Mouse (Mus musculus) kidney, postnatal 10 days (tissue): ENCODE measurements around the gene Wwox.
A peak's percentile ranks its signal among the peaks of the same experiment; 100 is the strongest.

ENCODE experiments used
- DNase-seq: peaks from one replicate; pipeline ENCODE4 v3.0.0; 2021; ENCODE audit warnings: mixed read lengths

Gene Wwox

DNA sequence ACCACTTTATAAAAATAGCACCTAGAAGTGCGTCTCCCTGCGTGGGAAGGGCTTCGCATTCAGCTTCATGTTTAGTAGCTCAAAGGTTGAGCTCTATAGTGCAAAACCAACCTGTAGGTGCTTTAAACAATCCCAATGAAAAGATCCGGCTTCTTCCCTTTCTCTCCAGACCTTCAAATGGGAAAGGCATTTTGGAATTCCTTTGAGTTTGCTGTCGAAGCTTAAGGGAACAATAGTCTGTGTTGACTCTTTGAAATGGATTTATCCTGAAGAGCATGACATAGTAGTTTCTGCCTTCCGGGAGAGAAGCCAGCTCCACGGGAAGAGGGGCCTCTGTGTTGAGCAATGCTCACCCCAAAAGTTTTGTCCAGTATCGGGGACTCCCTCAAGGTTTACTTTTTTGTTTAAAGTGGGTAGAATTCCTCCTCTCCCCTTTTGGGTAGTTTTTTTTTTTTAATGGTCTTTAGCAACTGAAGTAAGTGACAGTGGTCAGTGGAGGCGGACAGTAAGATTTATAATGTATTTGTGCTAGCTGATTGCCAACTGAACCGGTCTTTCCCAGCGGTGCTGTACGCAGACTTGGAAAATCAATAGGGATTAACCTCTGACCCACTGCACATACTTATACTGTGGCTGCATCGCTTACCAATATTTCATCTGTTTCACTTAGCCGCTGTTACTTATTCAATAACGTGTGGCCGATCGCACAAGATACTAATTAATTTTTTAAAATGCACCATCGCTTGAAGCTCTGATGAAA lies 312.1 kb downstream of the Wwox start:
- no peak for DNase-seq

DNA sequence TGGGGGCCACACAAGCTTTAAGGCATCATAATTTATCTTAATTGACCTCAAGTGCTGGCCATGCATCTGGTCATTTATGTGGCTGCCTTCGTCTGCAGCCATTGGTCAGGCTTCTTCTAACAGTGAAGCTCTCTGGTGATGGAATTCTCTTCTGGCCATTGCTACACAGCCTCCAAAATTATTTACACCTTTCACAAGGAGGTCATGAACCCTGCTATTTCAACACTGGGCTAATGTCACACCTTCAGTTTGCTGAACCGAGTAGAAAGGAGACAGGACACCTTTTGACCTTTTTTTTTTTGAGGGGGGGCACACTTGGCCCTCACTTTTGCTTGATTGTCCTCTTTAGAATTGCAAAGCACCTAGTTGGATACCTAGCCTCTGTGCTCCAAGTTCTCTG lies 320.2 kb downstream of the Wwox start:
- no peak for DNase-seq

DNA sequence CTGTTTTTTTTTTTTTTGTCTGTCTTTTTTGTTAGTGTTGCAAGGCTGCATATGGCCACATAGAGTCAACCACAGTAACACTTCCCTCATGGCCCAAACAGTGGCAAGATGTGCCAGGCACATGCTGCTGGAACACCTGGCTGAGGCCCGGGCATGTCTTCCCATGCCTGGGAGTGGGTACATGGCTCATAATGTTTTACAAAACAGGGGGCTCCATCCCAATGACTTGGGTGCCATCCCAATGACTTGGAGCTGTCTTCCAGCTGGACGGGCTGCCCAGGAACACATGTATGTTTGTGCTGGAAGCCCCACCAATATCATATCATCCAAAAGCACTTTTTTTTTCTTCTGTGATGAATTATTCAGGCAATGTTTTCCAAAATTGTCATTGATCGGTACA lies 329.1 kb downstream of the Wwox start:
- DNase-seq: no peak

DNA sequence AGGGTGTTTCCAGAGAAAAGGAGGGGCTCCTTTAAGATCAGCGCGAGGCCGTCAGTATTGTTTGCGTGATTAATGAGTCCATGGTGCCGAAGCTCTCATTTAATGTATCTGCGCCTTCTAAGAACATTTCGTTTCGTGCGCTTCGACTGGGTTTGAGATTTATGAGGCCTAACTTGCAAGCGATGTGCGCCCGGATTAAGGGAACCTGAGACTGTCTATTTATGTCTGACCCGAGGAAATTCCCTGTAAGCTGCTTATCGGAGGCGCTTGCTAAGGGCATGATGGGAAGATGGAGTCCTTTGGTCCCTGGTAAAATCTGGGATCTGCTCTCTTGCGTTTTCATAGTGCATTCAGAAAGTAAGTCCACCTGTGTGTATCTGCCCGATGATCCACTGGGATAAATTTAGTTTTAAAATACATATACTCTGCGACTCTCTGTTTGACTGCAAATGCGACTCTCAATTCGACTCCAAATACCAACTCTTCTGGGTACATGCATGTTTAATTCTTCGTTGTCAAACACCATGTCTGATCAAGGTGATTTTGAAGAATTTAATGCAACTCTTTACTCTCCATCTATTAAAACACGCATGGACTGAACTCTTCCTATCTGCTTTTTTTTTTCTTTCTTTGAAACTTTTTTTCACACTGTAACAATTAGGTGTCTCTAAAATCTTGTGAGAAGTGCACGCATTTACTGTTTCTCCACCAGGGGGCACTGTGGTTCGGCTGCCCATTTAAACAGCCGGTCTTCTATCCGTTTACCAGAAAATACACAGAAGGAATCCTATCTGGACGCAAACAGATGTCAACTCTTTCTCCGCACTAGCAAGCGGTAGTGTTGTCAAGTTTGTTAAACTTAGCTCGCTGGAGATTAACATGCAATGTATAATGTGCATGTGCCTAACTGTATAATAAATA lies 331.7 kb downstream of the Wwox start:
- DNase-seq: peak; percentile 90

DNA sequence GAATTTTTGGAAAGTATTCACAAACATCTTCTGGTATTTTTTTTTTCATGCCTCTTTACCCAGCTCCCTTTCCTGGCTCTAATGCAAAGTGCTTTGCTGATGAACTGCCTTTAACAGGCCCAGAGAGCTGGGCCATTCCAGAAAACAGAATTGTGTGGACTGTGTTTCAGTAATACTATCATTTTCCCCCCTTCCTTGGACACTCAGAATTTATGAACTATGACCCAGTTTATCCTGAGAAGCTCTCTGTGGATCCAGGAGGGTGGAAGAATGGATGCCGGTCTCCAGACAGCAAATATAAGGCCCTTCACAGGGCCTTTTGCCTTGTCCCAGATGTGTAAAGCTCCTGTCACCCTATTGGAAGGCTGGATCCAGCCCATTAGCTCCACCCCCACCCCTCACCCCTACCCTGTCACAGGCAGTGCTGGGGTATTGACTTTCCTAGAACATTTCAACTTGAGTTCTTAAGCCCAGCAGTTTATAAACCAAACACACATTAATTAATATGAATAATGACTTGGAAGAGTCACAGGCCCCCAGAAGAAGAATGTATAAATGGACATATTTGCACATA lies 332.9 kb downstream of the Wwox start:
- no peak for DNase-seq

DNA sequence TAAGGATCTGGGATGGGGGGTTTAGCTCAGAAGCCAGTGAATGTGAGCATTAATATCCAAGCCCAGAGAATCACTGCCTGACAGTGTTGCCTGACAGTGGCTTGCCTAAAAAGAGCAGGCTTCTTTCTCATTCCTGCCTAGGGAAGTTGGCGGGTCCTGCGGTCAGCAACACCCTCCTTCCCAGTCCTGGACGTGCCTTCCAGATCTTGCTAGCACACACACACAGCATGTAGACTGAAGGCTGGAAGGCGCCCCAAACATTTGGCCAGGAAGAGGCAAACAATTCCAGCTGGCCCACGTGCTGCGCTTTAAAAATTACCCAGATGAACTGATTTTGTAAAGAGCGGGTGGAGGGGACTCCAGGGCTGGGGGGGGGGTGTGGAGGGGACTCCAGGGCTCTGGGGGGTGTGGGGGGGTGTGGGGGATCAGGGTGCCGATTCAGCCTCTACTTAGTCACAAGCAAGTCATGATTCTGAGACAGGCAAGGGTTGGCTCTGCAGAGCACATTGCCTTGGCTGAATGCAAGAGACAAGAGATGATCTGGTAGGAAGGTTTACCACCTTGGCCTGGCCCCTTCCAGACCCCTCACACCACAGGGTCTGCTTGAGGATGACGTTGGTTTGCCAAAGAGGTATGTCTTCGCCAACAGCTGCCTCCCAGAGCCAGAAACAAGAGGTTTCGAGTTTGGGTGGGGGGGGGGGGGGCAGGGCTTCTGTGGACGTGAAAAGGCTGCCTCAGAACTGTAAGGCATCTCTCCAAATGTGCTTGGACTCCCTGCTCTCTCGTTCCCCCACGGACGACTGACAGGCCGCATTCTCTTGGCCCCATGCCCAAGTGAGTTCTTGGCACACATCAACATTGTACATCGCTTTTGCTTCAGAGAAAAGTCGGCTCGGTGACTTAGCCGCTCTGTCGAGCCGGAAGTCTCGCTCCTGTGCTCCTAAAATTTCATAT lies 334.3 kb downstream of the Wwox start:
- DNase-seq: peak; percentile 87

DNA sequence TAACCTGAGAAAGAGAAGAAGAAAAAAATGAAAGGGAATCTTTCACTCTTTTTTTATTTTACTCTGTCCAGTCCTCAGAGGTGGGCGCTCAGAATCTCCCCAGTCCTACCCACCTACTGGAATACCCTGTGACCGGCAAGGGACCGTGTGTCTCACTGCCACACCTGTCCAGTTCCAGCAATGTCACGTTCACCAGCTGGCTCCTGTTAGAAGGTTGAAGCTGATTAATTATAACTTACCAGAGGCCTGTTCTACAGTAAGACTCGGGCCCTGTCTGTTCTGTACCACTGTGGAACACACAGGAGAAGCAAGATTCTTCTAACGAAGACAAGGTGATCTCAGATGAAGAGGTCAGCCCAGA lies 334.9 kb downstream of the Wwox start:
- no peak for DNase-seq

DNA sequence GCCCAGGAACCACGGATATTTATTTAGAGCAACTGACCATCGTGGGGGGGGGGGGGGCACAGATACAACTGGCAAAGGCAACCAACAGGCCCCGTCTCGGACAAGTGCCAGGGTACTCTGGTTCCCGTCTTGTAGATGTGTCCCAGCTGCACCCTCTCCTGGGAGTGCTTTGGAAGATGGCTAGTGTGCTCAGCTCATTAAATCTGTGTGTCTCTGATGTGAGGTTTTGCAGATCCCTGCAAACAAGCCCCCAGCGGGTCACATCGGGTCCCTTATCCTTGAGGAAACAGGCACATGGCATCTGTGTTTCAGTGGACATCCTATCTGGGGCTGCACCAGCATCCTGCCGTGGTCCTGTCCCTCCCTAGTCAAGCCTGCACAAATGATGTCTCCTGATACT lies 336.1 kb downstream of the Wwox start:
- peak; percentile 53 for DNase-seq

DNA sequence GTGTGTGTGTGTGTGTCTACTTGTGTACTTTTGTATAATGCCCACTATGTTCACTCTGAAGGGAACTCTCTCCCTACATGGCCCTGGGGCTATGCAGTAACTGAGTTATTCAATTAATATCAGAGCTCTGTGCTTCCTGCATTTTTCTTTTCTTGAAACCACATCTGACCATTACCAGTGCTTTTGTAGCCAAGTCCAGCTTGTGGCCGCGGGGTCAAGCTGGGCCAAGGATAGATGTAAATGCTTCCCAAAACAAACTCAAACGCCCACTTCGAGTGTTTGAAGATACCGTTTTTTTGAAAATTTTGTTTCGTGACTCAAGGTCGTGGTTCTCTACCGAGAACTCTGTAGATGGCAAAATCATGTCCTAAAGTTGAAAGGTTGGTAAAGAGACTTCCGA lies 337.2 kb downstream of the Wwox start:
- DNase-seq: no peak

DNA sequence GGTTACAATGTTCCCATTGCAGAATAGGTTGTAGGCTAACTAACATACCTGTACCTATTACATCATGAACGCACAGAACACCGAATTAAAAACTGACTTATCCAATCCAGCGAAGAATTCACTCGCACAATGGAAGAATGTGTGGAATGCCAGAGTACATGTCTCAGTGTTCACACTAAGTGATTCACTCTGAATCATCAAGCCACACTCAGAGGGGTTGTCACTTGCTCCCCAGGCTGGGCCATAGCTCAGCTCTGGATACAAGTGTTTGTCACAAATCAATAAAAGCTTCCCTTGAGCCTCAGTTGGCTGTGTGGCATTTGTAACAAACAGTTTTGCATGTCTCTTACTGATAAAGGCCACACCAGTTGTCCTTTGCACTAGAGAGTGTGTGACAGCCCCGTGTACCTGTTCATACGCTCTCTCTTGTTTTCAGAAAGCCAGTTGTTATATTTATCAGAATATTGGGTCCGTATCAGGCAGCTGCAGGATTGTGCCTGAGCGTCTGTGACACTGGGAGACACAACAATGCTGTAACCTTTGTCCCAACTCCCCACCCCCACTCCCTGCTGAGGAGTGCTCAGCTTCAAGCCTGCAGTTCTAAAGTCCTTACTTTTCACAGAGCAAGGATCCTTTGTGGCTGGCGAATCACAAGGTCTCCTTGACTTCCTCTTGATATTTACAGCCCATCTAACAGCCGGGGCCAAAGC lies 338.0 kb downstream of the Wwox start:
- DNase-seq: peak; percentile 61

DNA sequence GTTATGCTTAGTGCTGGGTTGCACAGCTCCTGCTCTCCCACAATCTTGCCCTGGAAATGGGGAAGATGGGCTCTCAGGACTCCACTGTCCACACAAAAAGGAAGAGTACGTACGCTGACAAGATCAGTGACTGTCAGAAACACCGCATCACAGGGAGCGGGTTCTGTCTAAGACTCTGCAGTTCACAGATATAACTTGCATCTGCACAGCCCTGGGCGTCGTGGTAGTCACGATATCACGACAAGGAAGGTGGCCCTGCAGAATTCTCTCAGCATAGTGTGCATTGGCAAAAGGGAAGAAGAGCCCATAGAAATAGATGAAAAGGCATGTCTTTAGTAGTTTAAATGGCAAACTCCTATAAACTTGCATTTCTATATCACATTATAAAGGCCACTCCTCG lies 339.5 kb downstream of the Wwox start:
- no peak for DNase-seq

DNA sequence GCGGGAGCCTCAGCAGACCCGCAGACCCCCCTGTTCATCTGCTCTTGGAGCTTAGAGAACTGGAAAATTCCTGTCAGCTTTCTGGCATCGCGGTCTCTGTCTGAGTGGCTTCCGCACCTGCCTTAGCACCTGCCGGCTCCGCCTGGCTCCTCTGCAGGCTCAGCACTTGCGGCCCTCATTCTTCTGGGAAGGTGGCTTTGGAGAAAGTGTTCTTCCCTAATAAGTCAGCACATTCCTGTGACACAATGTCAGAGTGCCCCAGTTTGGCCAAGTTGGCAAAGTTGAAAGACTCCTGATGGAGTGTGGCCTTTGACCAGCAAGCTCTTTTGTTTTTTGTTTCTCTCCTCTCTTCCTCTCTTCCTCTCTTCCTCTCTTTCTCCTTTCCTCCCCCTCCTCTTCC lies 343.9 kb downstream of the Wwox start:
- peak; percentile 22 for DNase-seq

DNA sequence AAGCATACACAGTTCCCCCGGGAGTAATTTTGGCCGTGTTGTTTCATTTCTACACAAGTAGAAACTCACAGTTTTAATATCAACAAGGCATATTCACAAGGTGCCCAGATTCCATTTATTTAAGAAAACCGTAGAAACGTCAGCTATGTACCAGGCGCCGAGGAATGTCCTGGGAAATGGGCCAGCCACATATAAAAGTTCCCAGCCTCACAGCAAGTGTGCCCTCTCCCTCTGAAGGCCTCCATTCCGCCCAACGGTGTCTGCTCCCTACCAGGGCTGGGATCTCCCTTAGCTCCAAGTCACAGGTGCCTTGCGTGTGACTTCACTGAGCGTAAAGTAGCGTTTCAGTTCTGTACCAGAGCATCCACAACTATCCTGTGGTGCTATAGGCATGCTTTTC lies 346.4 kb downstream of the Wwox start:
- no peak for DNase-seq

DNA sequence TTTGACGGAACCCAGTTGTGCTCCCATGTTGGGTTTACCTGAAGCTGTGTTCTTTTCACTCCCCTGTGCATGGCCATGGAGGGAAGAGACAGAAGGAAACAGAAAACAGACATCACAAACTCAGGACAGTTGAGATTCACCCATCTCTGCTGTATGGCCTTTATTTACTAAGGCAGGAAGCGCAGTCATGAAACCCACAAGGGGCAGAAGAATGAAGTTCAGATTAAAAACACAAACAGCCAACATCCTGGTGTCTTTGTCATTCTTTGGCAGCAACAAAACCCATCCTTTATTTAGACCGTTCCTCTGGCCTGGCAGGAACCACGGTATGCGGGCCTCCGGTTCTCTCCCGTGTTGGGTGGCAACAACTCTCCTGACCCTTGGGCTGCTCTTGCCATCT lies 350.2 kb downstream of the Wwox start:
- no peak for DNase-seq

DNA sequence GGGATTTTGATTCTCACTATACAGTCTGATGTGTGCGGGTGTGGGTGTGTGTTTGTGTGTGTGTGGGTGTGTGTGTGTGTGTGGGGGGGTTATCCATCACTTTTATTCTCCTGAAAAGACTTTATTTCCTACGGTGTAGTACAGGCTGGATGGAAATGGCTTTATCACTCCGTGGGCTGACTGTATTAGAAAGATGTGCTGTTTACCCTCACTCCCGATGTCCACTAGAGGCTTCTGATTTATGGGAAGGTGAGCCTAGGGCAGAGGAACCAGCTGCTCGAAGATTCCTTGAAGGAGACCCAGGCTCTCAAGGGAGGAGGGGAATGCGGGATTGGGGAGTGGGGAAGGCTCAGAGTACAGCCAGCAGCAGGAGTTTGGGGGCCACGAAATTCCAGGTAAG lies 351.3 kb downstream of the Wwox start:
- no peak for DNase-seq

DNA sequence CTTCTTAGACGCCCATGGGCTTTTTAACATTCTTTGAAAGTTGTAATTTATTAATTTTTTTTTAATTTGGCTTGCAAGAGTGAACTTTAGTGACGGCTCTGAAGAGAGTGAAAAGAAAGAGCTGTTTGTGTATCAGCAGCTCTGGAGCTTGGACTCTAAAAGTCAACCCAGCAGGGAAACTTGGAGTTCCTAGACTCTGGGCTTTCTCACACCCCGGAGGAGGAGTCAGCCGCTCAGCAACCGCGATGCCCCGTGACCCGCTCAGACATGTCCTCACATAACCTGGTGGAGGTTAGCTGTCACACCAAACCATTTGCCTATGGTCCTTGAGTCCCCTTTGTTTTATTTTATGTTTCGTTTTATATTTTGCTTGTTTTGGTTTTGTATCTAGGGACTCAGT lies 354.2 kb downstream of the Wwox start:
- DNase-seq: peak; percentile 68

DNA sequence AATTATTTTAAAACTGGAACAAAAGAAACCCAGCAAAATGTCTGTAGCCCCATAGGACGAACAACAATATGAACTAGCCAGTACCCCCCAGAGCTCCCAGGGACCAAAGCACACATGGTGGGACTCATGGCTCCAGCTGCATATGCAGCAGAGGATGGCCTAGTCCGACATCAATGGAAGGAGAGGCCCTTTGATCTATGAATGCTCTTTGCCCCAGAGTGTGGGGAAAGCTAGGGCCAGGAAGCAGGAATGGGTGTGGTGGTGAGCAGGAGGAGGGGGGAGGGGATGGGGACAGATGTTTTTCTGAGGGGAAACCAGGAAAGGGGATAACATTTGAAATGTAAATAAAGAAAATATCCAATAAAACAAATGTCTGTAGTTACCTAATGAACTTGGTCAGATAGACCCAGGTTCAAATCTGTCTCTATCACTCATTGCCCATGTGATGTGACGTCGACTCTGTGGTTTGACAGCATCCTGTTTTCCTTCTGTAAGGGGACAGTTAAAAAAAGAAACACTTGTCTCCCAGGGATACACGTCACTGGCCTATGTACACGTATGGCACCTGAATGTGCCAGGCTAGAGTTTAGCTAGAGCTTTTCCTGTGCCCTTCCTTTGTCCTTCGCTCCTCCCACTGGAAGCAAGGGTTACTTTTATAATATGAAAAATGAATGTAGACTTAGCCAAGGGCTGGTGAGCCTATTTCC lies 362.1 kb downstream of the Wwox start:
- DNase-seq: no peak

DNA sequence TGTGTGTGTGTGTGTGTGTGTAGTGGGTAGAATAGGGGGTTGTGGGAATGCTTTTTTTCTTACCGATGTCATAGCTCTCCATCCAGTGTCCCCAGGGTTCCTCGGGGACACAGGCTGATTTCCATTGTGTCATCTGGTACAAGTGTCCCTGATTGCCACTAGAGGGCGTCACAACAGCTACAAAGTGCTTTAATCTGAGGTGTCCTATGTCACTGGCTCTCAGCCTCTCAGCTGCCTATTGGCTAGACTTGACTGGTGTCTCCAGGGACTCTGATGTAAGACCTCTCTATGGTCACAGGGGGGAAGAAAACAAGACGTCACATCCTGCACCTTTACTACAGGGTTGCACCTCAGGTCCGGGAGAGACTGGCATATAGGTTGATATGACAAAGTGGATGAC lies 363.7 kb downstream of the Wwox start:
- DNase-seq: no peak

DNA sequence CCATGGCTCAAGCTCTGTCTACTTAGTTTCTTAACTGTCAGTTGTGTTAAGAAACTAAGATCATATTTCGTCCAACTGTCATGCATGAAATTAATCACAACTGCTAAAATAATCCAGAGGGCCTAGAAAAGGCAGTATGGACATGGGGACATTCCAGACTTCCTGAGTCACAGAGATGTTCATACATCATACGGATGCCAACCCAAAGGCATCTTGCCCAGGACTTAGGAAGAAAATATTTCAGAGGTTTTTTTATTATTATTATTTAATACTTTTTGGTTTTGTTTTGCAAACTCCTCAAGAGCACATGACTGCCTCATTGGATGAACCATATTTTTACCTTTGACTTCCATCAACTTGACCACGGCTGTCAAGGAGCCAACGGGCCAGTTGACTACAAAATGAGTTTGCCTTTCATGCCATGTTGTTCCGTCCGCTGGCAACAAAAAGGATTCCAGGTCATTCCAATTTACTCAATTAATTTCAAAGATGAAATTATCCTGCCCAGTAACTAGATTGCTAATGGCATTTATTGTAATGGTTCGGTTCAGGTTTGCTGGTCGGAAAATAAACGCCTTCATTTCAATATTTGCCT lies 367.5 kb downstream of the Wwox start:
- no peak for DNase-seq

DNA sequence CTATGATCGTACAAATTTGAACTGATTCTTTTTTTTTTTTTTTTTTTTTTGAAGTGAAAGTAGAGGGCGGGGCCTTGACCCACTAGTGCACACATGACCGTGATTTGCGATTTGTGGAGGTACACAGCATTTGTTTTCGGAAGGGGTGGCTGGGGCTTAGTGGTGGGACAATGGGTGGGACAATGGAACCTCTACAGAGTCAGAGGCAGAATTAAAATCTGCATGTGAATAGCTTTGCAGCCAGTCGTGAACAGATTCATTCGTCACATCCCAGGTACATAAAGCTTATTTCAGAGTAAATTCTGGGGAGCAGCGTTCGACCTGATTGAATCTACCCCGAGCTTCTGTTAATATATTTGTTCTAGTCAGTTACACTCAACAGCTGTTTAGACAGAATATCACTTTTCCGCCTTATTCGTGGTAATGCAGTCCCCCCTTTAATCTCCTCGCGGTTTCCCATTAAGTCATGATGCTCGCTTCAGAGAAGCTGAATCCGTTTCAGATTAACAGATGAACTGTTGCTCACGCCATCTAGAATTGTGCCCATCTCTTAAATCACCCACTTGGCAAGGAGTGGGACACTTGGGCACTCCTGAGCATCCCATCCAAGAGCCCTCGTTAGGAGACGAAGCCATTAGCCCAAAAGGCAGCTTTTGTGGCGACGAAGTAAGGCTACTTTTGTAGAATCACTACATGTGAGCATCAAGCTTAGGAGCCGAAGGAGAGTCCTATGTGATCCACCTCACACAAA lies 368.4 kb downstream of the Wwox start:
- DNase-seq: no peak
